Mouse (Mus musculus) v-Abl transformed pro-B cells (cell line): Measurements from ENCODE around the gene Mad2l2.

ENCODE experiments used
- in situ Hi-C, 2 experiments: fragments of 400-800 bp; cut with MboI; formaldehyde crosslinking; loops; one replicate each; pipeline ENCODE4 v1.15.1; 2025; ENCODE audit not compliant: unreplicated experiment in 2 of 2

Gene Mad2l2

DNA sequence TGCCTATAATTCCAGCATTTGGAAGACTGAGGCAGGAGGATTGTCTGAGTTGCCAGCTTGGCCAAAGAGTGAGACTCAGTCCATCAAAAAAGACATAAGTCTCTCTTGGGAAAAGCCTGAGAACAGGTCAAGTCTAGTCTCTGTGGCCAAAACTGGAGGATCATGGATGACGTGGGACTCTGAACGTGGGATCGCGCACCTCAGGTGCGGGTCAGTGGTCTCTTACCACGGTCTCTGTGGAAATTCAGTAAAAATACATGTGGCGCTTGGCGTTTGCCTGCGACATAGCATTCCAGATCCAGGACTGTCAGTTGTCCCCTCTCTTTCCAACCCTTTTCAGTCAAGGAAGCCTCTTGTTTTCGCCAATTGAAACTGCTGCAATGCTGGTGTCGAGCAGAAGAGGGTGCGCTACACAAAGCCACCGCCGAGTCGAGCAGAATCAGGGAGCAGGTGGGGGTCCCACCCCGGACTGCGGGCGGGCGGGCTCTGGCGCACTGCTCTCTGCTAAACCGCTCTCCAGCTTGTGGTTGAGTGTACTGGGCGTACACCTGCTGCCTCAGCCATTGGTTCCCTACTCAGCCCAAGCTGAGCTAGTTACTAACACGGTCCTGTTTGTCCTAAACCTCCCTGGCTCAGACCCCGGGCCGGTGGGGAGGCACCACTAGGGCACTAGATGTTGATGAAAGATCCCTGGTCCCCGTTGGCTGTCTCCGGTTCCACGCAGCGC lies 28.2 kb upstream of the Mad2l2 start:
- in situ Hi-C loops = no loop called here

DNA sequence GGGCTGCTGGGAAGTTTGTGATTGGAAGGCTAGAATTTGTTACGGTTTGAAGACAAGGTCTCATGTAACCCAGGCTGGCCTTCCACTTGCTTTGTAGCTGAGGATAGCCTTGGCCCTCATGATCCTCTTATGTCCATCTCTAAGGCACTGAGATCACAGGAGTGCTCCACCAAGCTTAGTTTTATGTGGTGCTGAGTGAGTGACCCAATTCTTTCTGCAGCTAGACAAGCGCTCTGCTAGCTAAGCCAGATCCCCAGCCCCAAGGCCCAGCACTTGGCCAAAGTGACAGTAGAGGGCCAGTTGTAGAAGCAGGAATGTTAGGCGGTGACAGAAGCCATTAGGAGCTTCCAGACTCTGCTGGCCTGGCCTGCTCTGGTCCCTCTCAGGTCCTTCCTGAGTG lies 26.0 kb upstream of the Mad2l2 start:
- in situ Hi-C loops = no loop called here

DNA sequence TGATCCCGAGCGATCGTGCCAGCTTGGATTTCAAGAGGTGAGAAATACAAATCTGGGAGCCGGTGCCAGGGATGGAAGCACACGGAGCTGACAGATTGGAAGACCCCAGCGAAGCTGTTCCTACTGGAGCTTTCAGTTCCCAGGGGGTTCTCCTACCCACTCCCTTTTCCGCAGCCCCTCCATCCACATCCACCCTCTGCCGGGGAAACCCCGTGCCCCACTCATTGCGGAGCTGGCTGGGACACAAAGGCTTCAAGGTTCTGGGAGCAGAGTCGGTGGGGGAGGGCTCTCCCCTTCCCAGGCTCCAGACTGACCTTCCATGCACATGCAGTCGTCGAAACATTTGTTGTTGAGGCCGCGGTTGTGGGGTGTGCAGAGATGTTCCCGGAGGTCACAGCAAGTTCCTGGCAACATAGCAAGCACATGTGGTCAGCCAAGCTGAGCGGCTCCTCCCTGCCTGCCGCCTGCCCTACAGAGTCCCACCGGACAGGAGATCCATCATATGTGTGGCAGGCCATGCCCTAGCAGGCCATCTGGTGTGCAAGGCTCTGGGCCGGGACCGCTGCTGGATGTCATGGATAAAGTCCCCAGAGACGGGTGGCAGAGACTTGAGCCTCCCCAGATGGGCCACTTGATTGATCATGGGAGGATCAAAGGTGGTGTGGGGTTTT lies 22.4 kb upstream of the Mad2l2 start:
- in situ Hi-C loops = no loop called here

DNA sequence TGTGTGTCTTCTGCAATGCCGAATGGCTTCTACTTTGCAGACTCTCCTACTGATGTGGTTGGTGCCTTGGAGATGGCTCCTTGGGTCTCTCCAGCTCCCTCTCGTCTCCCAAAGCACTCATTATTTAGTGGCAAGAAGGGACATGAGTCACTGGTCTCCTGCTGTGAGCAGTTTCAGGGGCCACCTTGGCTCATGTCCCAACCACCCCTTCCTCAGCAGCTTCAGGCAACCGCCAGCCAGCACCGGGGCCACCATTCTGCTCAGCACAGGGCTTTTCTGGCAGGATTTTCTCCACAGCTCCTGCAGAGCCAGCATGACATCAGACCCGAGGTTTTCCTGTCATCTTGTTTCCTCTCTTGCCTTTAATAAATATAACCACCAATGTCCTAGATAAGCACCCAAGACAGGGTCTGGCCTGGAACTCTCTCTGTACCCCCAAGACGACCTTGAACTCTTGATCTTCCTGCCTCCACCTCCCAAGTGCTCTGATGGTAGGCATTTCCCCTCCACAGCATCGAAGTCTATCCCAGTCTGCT lies 21.6 kb upstream of the Mad2l2 start:
- in situ Hi-C loops = no loop called here

DNA sequence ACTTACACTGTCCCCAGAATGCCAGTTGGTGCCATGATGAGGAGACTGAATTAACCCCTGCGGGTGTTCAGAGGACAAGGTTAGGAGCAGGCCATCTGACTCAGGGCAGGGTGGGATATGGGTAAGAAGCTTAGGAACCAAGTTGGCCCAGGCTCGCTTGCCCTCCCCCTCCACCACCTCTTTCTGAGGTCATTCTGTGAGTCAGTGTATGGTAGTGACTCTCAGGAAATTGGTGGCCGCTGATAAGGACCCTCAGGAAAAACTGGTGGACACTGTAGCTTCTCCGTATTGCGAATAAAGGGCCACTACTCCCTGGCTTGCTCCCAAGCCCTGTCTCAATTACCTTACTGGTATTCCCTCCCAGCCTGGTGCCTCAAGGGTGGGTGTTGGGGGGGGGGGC lies 21.0 kb upstream of the Mad2l2 start:
- in situ Hi-C loops = no loop called here

DNA sequence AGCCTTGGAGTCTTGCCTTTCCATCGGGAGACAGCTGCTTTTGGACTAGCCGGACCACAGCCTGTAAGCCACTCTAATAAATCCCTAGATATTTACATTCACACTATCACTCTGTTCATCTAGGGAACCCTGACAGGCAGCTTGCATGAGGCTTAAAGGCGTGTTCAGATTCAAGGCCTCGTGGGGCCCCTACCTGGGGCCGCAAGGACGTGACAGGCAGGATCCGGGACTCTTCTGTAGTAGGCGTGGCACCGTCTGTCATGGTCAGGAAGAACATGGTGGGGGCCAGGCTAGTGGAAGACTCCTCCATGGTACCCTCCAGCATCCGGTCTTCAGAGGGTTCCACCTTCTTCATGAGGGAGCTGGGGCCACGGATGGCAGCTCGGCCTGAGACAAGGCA lies 17.7 kb upstream of the Mad2l2 start:
- in situ Hi-C loops = loop anchor here (5.0 to 10.0 kb wide), 4 partner anchors 55 to 490 kb away; partner anchors contain the start of gene Masp2 (in 1 of the 2)

DNA sequence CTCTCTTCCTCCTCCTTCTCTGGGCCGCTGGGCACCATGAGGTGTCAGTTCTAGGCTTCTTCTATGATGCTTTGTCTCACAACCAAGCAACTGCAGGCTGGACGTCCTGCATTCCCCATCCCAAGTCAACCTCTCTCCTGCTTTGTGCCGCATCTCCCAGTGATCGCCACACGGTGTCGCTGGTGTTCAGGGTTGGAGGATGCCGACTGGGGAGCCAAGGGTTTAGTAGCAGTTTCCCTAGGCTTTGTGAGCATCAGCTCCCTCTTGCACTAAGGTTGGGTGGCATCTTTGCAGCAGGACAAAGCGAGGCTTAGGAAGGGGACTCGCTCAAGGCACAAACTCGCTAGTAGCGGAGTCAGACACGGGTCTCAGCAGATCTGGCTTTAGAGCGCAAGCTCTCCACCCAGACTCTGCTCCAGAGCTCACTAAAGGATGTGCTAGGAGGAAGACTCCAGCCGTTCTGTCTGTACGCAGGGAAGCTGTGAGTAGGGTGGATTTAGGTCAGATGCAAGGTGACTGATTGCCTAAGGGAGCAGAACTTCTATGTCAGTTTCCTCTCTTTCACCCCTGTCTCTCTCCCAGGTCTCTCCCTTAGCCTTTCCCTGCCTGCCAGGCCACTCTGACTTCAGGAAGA lies 15.3 kb upstream of the Mad2l2 start:
- in situ Hi-C loops = loop anchor here (5.0 to 10.0 kb wide), 6 partner anchors 37 to 492 kb away; partner anchors contain the start of genes Fbxo6 (in 1 of the 2) and Masp2 (in 1 of the 2)

DNA sequence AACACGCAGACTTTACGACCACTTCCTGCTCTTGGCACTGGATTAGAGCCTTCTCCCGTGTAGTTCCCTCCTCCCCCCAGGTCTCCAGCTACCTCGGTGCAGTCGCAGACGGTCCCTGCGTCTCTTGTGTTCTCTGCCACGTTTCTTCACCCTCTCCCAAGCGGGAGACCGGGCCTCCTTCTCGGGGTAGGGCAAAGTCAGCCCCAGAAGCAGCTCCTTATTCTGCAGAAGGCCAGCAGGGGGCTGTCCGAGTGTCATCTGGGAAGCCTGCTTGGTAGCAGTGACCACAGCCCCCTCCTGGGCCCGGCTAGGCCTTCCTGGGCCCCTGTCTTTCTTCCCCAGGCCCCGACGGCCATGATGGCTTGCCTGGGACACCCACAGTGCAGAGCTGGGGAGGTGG lies 14.7 kb upstream of the Mad2l2 start:
- in situ Hi-C loops = loop anchor here in 1 of 2 experiments (5.0 to 10.0 kb wide), 3 partner anchors 37 to 492 kb away; partner anchors contain the start of gene Fbxo6

DNA sequence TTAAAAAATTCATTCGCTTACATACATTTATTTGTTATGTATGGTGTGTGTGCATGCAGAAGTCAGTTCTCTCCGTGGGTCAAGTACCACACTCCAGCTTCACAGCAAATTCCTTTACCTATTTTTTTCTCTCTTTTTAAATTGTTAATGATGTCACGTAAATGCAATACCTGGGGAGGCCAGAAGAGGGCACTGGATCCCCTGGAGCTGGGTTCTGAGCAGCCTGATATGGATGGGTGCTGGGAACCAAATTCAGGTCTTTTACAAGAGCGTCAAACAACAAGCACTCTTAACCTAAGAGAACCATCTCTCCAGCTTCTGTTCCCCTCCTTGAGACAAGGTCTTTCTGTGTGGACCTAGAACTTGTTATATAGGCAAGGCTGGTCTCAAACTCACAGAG lies 13.5 kb upstream of the Mad2l2 start:
- in situ Hi-C loops = loop anchor here in 1 of 2 experiments (5.0 to 10.0 kb wide), 3 partner anchors 36 to 491 kb away; partner anchors contain the start of gene Fbxo6

DNA sequence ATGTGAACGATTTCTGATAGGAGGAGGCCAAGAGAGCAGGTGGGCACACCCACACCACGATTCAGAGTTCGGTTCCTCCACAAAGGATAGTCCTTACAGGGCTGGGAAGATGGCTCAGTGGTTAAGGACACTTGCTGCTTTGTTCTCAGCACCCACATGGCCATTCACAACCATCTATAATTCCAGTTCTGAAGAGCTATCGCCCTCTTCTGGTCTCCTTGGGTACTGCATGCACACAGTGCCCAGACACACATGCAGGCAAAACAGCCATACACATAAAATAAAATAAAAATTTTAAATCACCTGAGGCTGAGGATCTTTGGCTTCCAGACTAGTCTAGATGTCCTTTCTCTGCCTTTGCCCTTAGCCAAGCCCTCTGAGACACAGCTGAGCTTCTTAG lies 12.8 kb upstream of the Mad2l2 start:
- in situ Hi-C loops = loop anchor here in 1 of 2 experiments (5.0 to 10.0 kb wide), 3 partner anchors 35 to 490 kb away; partner anchors contain the start of gene Fbxo6

DNA sequence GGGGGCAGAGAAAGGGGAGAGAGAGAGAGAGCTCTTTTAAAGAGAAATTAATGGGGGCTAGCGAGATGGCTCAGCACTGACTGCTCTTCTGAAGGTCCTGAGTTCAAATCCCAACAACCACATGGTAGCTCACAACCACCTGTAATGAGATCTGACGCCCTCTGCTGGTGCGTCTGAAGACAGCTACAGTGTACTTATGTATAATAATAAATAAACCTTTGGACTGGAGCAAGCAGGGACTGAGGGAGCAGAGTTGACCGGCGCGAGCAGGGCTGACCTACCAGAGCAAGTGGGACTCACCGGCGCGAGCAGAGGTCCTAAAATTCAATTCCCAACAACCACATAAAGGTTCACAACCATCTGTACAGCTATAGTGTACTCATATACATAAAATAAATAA lies 10.6 kb upstream of the Mad2l2 start:
- in situ Hi-C loops = loop anchor here in 1 of 2 experiments (5.0 to 10.0 kb wide), 3 partner anchors 33 to 488 kb away; partner anchors contain the start of gene Fbxo6

DNA sequence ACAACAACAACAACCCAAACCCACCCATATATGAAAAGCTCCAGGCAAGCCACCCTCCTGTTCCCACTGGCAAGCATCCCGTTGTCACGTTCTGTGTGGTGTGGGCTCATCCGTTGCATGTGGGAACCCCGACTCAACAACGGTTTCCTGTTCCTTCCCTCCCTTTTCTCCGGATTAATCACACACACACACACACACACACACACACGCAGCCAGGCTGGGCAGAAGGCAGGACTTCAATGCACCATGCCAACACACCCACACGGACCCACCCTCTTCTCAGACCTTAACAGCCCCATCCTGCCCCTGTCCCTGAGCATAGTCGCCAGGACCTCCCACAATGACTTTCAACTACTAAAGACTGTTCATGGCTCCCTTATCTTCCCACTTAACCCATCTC lies 9.6 kb upstream of the Mad2l2 start:
- in situ Hi-C loops = no loop called here

DNA sequence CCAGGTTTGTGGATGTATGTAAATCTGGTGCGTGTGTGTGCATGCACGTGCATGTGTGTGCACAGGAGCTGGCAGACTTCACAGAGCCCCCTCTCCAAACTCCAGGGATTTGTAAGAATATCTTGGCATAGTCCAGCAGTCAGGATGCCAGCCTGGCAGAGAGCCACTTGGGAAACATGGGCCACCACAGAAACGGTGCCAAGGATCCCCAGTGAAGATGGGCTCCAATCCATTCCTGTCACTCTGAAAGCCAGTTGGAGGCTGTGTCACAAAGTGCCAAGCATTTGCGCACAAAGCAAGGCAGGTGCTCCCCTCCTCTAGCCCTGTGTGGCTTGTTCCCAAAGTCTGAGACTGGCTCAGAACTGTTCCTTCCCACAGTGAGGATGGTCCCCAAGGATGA lies 8.8 kb upstream of the Mad2l2 start:
- in situ Hi-C loops = no loop called here

DNA sequence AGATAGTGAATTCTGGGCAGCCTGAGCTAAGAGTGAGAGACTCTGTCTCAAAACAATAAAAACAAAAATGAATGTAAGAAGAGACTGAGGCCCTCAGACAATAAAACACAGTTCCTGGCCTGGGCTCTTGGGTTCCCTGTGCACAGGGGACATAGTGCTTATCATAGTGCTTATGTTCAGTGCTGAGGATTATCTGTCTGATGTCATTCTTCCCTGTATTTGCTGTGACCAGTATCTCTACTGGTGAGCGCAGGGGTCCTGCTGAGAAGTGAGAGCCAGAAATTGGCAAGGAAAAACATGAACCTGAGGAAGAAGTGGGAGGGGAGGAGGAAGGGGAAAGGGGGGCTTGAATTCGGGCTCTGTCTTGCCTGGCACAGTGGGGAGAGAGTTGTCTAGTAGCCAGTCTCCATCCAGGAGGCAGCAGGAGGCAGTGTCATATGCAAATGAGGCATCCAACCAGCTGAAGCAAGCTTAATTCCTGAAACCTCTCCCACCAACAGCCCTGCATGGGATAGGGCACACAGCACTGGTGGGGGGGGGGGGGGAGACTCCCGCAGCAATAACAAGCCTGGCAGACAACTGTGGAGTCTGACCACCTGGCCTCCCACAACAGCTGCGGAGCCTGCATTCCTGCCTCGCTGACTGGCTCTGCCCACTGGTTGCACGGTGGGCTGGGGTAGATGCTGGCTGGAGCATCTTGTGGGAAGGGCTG lies 8.0 kb upstream of the Mad2l2 start:
- in situ Hi-C loops = no loop called here

DNA sequence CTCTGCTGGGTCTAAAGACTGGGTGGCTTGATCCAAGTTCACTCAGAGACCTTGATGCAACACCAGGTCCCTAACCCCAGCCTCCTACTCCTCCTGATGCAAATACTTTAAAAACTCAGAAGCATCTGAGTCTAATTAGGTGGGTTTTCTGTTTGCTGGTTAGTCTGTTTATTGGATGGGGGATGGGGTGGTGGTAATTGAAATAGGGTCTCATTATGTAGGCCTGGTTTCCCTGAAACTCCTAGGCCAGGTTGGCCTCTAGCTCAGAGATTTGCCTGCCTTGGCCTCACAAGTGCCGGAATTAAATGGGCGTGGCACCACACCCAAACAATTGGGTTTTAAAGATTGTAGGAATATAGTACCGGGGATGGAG lies 7.5 kb upstream of the Mad2l2 start:
- in situ Hi-C loops = no loop called here

DNA sequence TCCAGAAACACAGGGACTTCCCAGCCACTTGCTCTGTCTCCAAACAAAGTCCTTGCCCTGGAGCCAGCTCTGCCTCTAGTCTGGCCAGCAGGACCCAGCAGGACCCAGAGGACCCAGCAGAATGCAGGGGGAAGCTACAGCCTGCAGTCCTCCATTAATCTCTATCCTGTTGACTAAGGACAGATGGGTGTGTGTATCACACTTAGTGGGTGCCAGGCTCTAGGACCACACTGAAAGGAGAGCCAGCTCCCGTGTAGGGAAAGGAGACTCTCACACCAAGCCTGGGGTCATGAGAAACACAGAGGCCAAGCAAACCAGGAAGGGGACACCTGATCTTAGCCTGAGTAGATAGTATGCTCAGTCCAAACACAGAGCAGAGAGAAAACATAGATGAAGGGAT lies 1.9 kb upstream of the Mad2l2 start:
- in situ Hi-C loops = no loop called here

DNA sequence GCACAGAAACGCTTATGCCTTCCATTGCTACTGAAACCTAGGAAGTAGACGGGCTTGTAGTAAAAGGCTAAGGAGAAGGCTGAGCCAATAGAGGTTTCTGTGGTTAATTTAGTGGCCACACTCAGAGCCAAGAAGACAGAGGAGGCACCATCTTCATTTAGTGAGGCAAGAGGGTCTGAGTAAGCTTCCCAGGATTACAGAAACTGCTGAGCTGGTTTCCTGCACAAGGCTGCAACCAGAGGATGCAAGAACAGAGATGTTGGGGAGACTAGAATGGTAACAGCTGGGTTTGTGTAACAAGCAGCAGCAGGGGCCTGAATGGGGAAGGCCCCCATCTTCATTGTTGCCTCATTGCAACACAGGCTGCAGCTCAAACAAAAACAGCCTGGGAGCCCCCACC lies 1.5 kb upstream of the Mad2l2 start:
- in situ Hi-C loops = no loop called here

DNA sequence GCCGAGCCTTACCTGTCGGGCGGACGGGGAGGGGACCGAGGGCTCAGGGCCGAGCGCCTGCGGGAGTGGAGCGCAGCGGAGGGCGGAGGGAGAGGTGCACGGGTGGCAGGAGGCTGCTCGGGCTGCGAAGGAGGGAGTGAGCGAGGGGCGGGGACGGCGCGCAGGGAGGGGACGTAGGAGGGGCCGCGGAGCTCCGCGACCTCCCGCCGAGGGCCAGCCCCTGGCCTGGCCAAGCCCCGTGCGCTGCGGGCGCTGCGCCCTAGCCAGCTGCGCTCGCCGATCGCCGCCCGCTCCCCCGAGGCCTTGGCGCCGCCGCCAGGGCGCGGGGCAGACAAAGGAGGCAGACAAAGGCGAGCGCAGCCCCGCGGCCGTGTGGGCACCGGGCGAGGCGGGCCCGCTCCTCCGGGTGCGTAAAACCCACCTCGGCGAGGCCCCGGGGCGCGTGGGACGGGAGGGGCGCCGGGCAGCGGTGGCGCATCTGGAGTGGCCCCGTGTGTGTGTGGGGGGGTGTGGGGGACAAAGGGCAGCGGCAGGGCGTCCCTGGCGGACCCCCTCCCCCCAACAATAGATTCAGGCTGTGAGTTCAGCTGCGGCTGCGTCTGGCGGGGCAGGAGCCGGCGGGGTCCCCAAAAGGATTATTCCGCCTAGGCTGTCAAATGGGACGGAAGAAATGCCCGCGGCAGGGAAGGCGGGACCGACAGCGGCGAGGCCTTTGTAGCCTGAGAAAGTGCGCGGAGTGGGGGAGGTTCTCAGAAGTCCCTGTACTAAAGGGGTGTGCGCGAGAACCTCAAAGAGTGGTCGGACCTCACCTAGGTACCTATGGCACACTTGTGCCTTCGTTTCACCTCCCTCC lies 603 bp downstream of the Mad2l2 start, which contains the start of gene Draxin:
Draxin (minus strand) TSS at position 138 of the 853 bp plus-strand sequence.
- in situ Hi-C loops = no loop called here

DNA sequence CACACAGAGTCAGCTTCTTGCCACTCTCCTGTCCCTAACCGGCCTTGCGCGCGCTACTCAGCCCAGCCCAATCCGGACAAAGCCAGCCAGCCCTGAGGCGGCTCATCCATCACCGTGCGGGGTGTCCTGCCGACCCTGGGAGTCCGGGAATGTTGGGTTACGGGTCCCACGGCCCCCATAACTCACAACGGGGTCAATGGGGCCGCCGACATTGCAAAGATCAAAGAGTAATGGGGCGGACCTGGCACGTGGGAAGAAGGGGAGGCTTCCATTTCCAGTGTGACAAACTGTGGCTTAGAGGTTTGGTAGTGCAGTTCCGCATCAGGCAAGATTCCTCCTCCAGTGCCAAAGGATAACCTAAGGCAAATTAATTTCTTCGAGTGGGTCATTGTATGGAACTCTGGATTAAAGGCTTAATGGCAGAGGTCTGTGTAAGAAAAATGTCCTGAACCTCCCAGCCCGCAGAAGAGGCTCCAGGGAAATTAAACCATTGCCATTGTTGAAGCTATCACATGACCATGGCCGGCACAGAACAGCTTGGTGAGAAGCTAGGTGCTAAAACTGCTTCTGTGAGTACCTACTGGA lies 1.4 kb downstream of the Mad2l2 start:
- in situ Hi-C loops = no loop called here
